Mouse (Mus musculus) C2C12 (cell line): Measurements from ENCODE around the gene Irf8.

ENCODE experiments used
- CEBPB ChIP-seq: IDR thresholded peaks from one replicate; pipeline ENCODE4 v1.6.1; 2011; ENCODE audit warnings: low read depth, mild to moderate bottlenecking, control low read depth, moderate library complexity
- CTCF ChIP-seq: IDR thresholded peaks from one replicate; pipeline ENCODE4 v1.5.1; 2011; ENCODE audit not compliant: control insufficient read depth, insufficient read depth, insufficient read length
- USF1 ChIP-seq: IDR thresholded peaks from one replicate; pipeline ENCODE4 v1.6.1; 2011; ENCODE audit warnings: low read depth, mild to moderate bottlenecking, control low read depth, moderate library complexity

DNA sequence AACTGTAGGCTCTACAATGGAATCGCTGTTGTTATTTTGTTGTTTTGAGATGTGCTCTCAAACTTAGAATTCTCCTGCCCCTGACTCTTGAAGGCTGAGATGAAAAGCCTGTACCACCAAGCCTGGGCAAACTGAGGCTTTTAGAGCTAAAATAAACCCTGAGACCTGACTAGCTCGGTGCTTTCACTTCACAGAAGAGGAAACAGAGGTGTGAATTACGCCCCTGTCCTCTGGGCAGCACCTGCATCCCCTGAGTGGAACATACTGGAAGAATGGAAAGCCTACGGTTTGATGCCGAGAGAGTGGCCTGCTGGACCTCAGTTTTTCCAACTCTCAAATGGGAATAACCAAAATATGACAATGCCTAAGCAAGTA is 10.6 kb upstream of the Irf8 start:
- TF ChIP-seq CTCF = no peak
- no peak for TF ChIP-seq USF1
- TF ChIP-seq CEBPB = no peak
